Mouse (Mus musculus): ENCODE measurements at regions not wholly inside any gene's neighbourhood (a gene's known extent, or its start where the extent isn't known, plus 50 kb on each side); places are given as distances from the start of the nearest gene placed in this dataset.

GRCm38 (mm10) chr10:99555658-99556352 lies 203.7 kb downstream of the Csl start:
- no peak overlapping the region for H3K4me3 ChIP-seq (ENCODE audit: control insufficient read depth in 1 of 2, insufficient read depth in 1 of 2, low read depth in 2 of 2, low read length in 2 of 2)
- no peak for DNase-seq (ENCODE audit: low read depth, low spot score)
- 0 out of 4 replicates have a peak, but pooled peaks cover 0 to 3% of the 10 kb centered on the region in 2 experiments for H3K36me3 ChIP-seq (ENCODE audit: control insufficient read depth in 1 of 2, insufficient read depth in 2 of 2, low read length in 2 of 2)
- H3K27ac ChIP-seq (ENCODE audit: control insufficient read depth, low read depth, low read length), result no peak overlapping the region
- no peaks in the 10 kb centered on the region for H3K9me3 ChIP-seq (replicated peaks; ENCODE audit: insufficient read depth, low read length)
- peaks cover 0 to 5% of the 10 kb centered on the region in 2 experiments; a peak in 1 of 4 replicates for H3K4me1 ChIP-seq (ENCODE audit: control insufficient read depth in 1 of 2, insufficient read depth in 2 of 2, low read length in 2 of 2)
- H3K9ac ChIP-seq (ENCODE audit: control insufficient read depth, low read depth, low read length, poor library complexity, severe bottlenecking), result no peak overlapping the region
- H3K79me2 ChIP-seq (ENCODE audit: control insufficient read depth, insufficient read depth, low read length, poor library complexity), result no peaks in the 10 kb centered on the region
- no peaks in the 10 kb centered on the region; a peak in 1 of 4 replicates for H3K27me3 ChIP-seq (ENCODE audit: control insufficient read depth in 1 of 2, insufficient read depth in 2 of 2, low read length in 2 of 2)
- TF ChIP-seq EP300 (IDR thresholded peaks at IDR 0.05; ENCODE audit: low read depth in 1 of 2, low read length in 2 of 2), result no peak
- no peak for TF ChIP-seq CTCF (IDR thresholded peaks at IDR 0.05 in 2 of 3, conservative IDR thresholded peaks at IDR 0.05 in 1 of 3; ENCODE audit: control insufficient read depth in 1 of 3, insufficient read depth in 1 of 3, low read depth in 2 of 3, low read length in 3 of 3, poor library complexity in 1 of 3, severe bottlenecking in 1 of 3)
- no peak for TF ChIP-seq NELFE (IDR thresholded peaks at IDR 0.05; ENCODE audit: low read depth, low read length)
- TF ChIP-seq MAZ (IDR thresholded peaks at IDR 0.05; ENCODE audit: low read depth, low read length), result no peak
- TF ChIP-seq TCF12 (IDR thresholded peaks at IDR 0.05; ENCODE audit: low read depth, low read length), result no peak
- TF ChIP-seq GABPA (IDR thresholded peaks at IDR 0.05; ENCODE audit: low read depth, low read length), result no peak

DNA sequence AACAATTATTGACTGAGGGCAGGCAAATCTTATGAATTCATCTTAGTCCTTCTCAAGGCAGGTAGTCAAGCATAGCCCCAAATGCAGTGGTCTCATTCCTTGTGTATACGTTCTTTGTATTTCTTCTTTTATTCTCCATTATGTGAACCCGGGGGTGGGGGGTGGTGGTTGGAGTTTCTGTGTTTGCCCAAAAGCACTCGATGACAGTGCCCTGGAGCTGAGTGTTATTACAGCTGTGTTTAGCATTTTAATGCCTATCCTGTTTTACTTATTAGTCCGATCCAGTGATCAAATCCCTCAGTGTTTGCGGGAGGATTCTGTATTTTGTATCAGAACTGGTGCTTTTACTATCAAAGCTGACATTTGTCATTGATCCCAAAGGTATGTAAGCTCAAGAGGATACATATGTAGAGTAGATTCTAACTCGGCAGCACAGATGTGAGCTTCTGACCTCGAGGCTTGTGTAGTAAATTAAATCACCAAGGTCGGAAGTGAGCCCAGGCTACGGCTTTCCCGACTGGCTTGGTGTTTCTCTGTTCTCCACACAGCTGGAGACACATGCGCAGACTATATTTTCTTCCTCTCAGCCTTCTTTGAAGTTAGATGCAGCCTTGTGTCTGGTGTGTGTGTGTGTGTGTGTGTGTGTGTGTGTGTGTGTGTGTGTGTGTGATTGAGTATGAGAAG lies 203.0 kb downstream of the Csl start:
- H3K4me3 ChIP-seq (ENCODE audit: control insufficient read depth in 1 of 2, insufficient read depth in 1 of 2, low read depth in 2 of 2, low read length in 2 of 2), result no peak overlapping the region
- peaks cover 0 to 3% of the 10 kb centered on the region in 2 experiments; a peak in 1 of 4 replicates for H3K36me3 ChIP-seq (ENCODE audit: control insufficient read depth in 1 of 2, insufficient read depth in 2 of 2, low read length in 2 of 2)
- H3K27me3 ChIP-seq (ENCODE audit: control insufficient read depth in 1 of 2, insufficient read depth in 2 of 2, low read length in 2 of 2), result no peaks in the 10 kb centered on the region; a peak in 1 of 4 replicates
- H3K9ac ChIP-seq (ENCODE audit: control insufficient read depth, low read depth, low read length, poor library complexity, severe bottlenecking), result no peak overlapping the region
- no peak overlapping the region for H3K27ac ChIP-seq (ENCODE audit: control insufficient read depth, low read depth, low read length)
- no peaks in the 10 kb centered on the region for H3K9me3 ChIP-seq (replicated peaks; ENCODE audit: insufficient read depth, low read length)
- DNase-seq (ENCODE audit: low read depth, low spot score), result no peak
- H3K79me2 ChIP-seq (ENCODE audit: control insufficient read depth, insufficient read depth, low read length, poor library complexity), result no peaks in the 10 kb centered on the region
- no peak for TF ChIP-seq E2F4 (IDR thresholded peaks at IDR 0.05; ENCODE audit: borderline replicate concordance, low read depth, low read length)
- no peak for TF ChIP-seq RCOR1 (IDR thresholded peaks at IDR 0.05; ENCODE audit: low read depth, low read length)
- no peak for TF ChIP-seq GABPA (IDR thresholded peaks at IDR 0.05; ENCODE audit: low read depth, low read length)
- TF ChIP-seq SIN3A (IDR thresholded peaks at IDR 0.05; ENCODE audit: low read length), result no peak
- no peak for TF ChIP-seq EP300 (IDR thresholded peaks at IDR 0.05; ENCODE audit: low read depth in 1 of 2, low read length in 2 of 2)
- no peak for TF ChIP-seq NELFE (IDR thresholded peaks at IDR 0.05; ENCODE audit: low read depth, low read length)
- no peak for TF ChIP-seq ZC3H11A (IDR thresholded peaks at IDR 0.05; ENCODE audit: low read depth, low read length)
- no peak for TF ChIP-seq NRF1 (IDR thresholded peaks at IDR 0.05; ENCODE audit: insufficient read depth, low read depth, low read length, poor library complexity, severe bottlenecking)
- TF ChIP-seq MAX (IDR thresholded peaks at IDR 0.05; ENCODE audit: low read length), result no peak
- no peak for TF ChIP-seq RAD21 (IDR thresholded peaks at IDR 0.05; ENCODE audit: low read depth, low read length)
- no peak for TF ChIP-seq HCFC1 (IDR thresholded peaks at IDR 0.05; ENCODE audit: low read depth, low read length)
- TF ChIP-seq ZKSCAN1 (IDR thresholded peaks at IDR 0.05; ENCODE audit: low read depth, low read length), result no peak
- TF ChIP-seq GATA1 (IDR thresholded peaks at IDR 0.05; ENCODE audit: low read depth, low read length), result no peak
- no peak for TF ChIP-seq BHLHE40 (IDR thresholded peaks at IDR 0.05; ENCODE audit: borderline replicate concordance, low read depth, low read length)
- no peak for TF ChIP-seq CHD1 (IDR thresholded peaks at IDR 0.05; ENCODE audit: low read depth, low read length)
- TF ChIP-seq CHD2 (IDR thresholded peaks at IDR 0.05; ENCODE audit: low read length), result no peak
- TF ChIP-seq ELF1 (IDR thresholded peaks at IDR 0.05; ENCODE audit: low read depth, low read length), result no peak
- TF ChIP-seq TBP (IDR thresholded peaks at IDR 0.05; ENCODE audit: low read depth, low read length), result no peak
- peaks cover 0 to 7% of the 10 kb centered on the region in 2 experiments; a peak in 2 of 4 replicates for H3K4me1 ChIP-seq (ENCODE audit: control insufficient read depth in 1 of 2, insufficient read depth in 2 of 2, low read length in 2 of 2)

Data from MEL (cell line).